Mouse (Mus musculus): ENCODE measurements around the gene Olfr1256. TPM values are rescaled to one million over a fixed set of nuclear protein-coding genes. Genes with fewer than 3 reads are reported as not detected.

The Olfr1256 gene
- polyA plus RNA-seq, 1 experiment, result not detected

DNA sequence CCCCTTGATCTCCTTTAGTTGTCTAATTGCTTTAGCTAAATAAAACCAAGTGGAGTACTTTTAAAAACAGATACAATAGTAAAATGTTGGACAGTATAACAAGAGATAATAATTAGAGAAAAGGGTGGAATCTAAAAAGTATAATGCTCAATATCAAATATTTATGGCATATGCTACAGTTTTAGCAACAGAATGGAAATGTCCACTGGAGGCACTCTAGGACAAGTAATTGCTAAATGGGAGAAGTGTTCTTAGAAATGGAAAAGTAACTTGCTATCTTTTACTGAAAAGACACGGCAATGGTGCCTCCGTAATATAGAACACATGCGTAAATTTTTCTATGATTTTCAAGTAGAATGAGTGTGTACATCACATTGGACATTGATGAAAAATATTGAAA is 41.8 kb downstream of the Olfr1256 start:
- Histone ChIP-seq H3K4me1 (replicated peaks; ENCODE audit: control insufficient read depth, insufficient read depth, low read length) (no peaks in the 10 kb centered on the region), H3K36me3 (ENCODE audit: control insufficient read depth, insufficient read depth, low read length) (no peaks in the 10 kb centered on the region), H3K4me3 (ENCODE audit: control insufficient read depth, insufficient read depth, low read length) (no peak overlapping the region), H3K27me3 (ENCODE audit: control insufficient read depth, insufficient read depth, low read length) (no peaks in the 10 kb centered on the region), H3K27ac (ENCODE audit: control insufficient read depth, insufficient read depth, low read length) (no peak overlapping the region)
- TF ChIP-seq CTCF (IDR thresholded peaks at IDR 0.05; ENCODE audit: borderline replicate concordance, control insufficient read depth, extremely low read depth, insufficient read depth, low read length, poor library complexity) (no peak), POLR2A (IDR thresholded peaks at IDR 0.05; ENCODE audit: control insufficient read depth, extremely low read depth, insufficient read depth, low read length, poor library complexity) (no peak)
- WGBS, result 96% methylated on average over 3 of the region's 3 CpGs
- no peak for DNase-seq

DNA sequence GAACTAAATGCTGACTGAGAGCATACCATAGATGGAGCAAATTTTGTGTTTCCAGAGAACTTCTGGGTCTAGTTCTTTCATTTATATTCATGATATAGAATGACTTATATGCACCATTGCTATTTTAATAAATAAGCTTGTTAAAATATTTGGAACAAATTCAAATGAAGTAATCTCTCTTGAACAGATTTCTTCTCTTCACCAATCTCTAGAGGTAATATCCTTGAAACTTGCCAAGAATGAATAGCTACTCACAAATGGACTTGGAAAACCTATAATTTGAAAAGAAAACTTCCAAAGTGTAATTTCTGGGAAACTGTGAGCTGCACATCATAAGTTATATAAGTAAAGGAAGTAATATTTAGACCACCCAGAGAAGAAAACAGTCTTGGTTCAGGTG is 47.8 kb downstream of the Olfr1256 start, which contains the start of gene Olfr1254:
TSS of gene Olfr1254 (minus strand) at position 101 of the 400 bp plus-strand sequence.
- DNase-seq, result no peak
- H3K4me3 ChIP-seq (ENCODE audit: control insufficient read depth, insufficient read depth, low read length), result no peak within 1 kb of the TSS
- H3K36me3 ChIP-seq (ENCODE audit: control insufficient read depth, insufficient read depth, low read length), result no peaks in the 10 kb centered on the region
- H3K27ac ChIP-seq (ENCODE audit: control insufficient read depth, insufficient read depth, low read length), result no peak within 1 kb of the TSS
- TF ChIP-seq POLR2A (IDR thresholded peaks at IDR 0.05; ENCODE audit: control insufficient read depth, extremely low read depth, insufficient read depth, low read length, poor library complexity) (no peak), CTCF (IDR thresholded peaks at IDR 0.05; ENCODE audit: borderline replicate concordance, control insufficient read depth, extremely low read depth, insufficient read depth, low read length, poor library complexity) (no peak)
- no peaks in the 10 kb centered on the region for H3K27me3 ChIP-seq (ENCODE audit: control insufficient read depth, insufficient read depth, low read length)
- H3K4me1 ChIP-seq (replicated peaks; ENCODE audit: control insufficient read depth, insufficient read depth, low read length), result no peaks in the 10 kb centered on the region

Other genes with a start within 250 kb of the Olfr1256 start
- gene Olfr1246, start 248.4 kb downstream of the Olfr1256 start, polyA plus RNA-seq (2012; rRNA removed), result not detected in 2 replicates
- not detected in 2 replicates for gene Olfr1247, start 227.4 kb downstream of the Olfr1256 start, polyA plus RNA-seq (2012; rRNA removed)
- not detected in 2 replicates for gene Olfr1248, start 223.3 kb downstream of the Olfr1256 start, polyA plus RNA-seq (2012; rRNA removed)
- not detected in 2 replicates for gene Olfr1249, start 206.6 kb downstream of the Olfr1256 start, polyA plus RNA-seq (2012; rRNA removed)
- not detected in 2 replicates for gene Olfr1250, start 180.1 kb downstream of the Olfr1256 start, polyA plus RNA-seq (2012; rRNA removed)
- gene Olfr1251, start 169.6 kb downstream of the Olfr1256 start, polyA plus RNA-seq (2012; rRNA removed), result not detected in 2 replicates
- not detected in 2 replicates for gene Olfr1252, start 116.5 kb downstream of the Olfr1256 start, polyA plus RNA-seq (2012; rRNA removed)
- not detected in 2 replicates for gene Olfr1253, start 84.5 kb downstream of the Olfr1256 start, polyA plus RNA-seq (2012; rRNA removed)
- gene Olfr1254, start 47.9 kb downstream of the Olfr1256 start, polyA plus RNA-seq (2012; rRNA removed), result not detected in 2 replicates
- gene Olfr1255, start 29.5 kb downstream of the Olfr1256 start, polyA plus RNA-seq (2012; rRNA removed), result not detected in 2 replicates
- not detected in 2 replicates for gene Olfr48, start 6.7 kb upstream of the Olfr1256 start, polyA plus RNA-seq (2012; rRNA removed)
- not detected in 2 replicates for gene Olfr1257, start 36.9 kb upstream of the Olfr1256 start, polyA plus RNA-seq (2012; rRNA removed)
- not detected in 2 replicates for gene Olfr1258, start 85.8 kb upstream of the Olfr1256 start, polyA plus RNA-seq (2012; rRNA removed)
- not detected in 2 replicates for gene Olfr1259, start 107.1 kb upstream of the Olfr1256 start, polyA plus RNA-seq (2012; rRNA removed)
- not detected in 2 replicates for gene Olfr1260, start 132.8 kb upstream of the Olfr1256 start, polyA plus RNA-seq (2012; rRNA removed)
- not detected in 2 replicates for gene Olfr1261, start 149.7 kb upstream of the Olfr1256 start, polyA plus RNA-seq (2012; rRNA removed)
- not detected in 2 replicates for gene Olfr1262, start 158.6 kb upstream of the Olfr1256 start, polyA plus RNA-seq (2012; rRNA removed)
- gene Olfr1263, start 170.6 kb upstream of the Olfr1256 start, polyA plus RNA-seq (2012; rRNA removed), result not detected in 2 replicates
- gene Olfr1264, start 184.0 kb upstream of the Olfr1256 start, polyA plus RNA-seq (2012; rRNA removed), result not detected in 2 replicates
- not detected in 2 replicates for gene Olfr1265, start 193.8 kb upstream of the Olfr1256 start, polyA plus RNA-seq (2012; rRNA removed)
- gene Olfr140, start 222.0 kb upstream of the Olfr1256 start, polyA plus RNA-seq (2012; rRNA removed), result not detected in 2 replicates

Data from thymus, adult 2 months (tissue).